Mouse (Mus musculus) erythroblast, embryonic 14.5 days (primary cell): ENCODE measurements around the gene Gfod1.

Experiments used
- GATA1 ChIP-seq: IDR thresholded peaks from 2 replicates; pipeline ENCODE4 v1.6.1; 2012; ENCODE audit warnings: low read length, inconsistent platforms, mixed read lengths
- TAL1 ChIP-seq: IDR thresholded peaks from 3 replicates; pipeline ENCODE4 v1.6.1; 2012; ENCODE audit warnings: low read length, inconsistent platforms, mixed read lengths

DNA sequence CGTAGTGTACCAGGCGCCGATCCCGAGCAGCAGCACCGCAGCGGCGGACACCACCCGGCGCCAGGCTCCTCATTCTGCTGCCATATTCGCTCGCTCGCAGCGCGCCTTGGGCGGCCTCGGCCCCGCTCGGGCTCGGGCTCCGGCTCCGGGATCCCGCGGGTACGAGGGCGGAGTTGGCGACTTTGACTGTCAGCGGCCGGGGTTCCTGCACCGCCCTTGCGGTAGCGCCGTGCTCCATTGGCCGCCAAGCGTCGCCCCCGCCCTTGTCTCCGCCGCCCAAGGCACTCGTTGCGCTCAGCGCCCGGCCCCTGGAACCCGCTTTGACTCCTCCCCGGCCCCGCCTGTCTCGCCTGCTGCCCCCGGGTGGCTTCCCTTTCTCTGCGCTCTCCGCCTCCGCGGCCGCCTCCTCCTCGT is at the start of gene Gfod1:
- no peak for TF ChIP-seq GATA1
- TF ChIP-seq TAL1 = no peak
